Mouse (Mus musculus) cortical plate, adult 2 months (tissue): Measurements from ENCODE around the gene Mroh3.

Experiments used
- CTCF ChIP-seq: fragments of 200-500 bp; IDR thresholded peaks from 2 replicates; pipeline ENCODE4 v1.5.1; 2011; ENCODE audit warnings: mild to moderate bottlenecking, control low read depth, low read length; ENCODE audit not compliant: insufficient read depth; ENCODE audit errors: extremely low read depth
- POLR2A ChIP-seq: fragments of 200-500 bp; IDR thresholded peaks from 2 replicates; pipeline ENCODE4 v1.6.1; 2011; ENCODE audit warnings: mild to moderate bottlenecking, low read length, control low read depth; ENCODE audit not compliant: insufficient read depth; ENCODE audit errors: extremely low read depth

DNA sequence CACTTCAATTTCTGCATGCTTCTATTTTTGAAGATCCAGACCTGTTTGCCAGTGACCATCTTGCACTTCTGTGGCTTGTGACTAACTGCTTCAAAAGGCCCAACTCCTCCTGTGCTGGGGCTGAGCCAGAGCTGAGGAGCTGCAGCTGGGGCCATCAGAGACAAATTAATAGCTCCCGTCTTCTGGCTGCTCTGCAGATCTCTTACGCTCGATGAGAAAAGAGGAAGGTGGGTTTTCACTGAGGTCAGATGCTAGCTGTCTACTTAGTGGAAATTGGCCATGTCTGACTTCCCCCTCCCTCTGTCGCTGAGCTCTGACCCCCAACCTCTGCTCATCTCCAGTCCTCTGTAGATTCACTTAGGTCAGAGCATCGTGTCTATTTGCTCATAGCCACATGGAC, 37.0 kb upstream of the Mroh3 start:
- TF ChIP-seq CTCF (no peak), POLR2A (no peak)
